Mouse (Mus musculus): ENCODE measurements around the gene Phlpp1.

GRCm38 (mm10) chr1:106221964-106222363 is 50.4 kb downstream of the Phlpp1 start:
- no peak for TF ChIP-seq CTCF (IDR thresholded peaks at IDR 0.05; ENCODE audit: extremely low read depth, insufficient read depth, low read length)
- no peak for TF ChIP-seq POLR2A (IDR thresholded peaks at IDR 0.05; ENCODE audit: extremely low read depth, insufficient read depth, low read length)

Data from cortical plate, adult 2 months (tissue).